Mouse (Mus musculus) MEL (cell line): ENCODE measurements around the gene Tex46. TPM values are rescaled to one million over a fixed set of nuclear protein-coding genes. Genes with fewer than 3 reads are reported as not detected.
A peak's percentile ranks its signal among the peaks of the same experiment; 100 is the strongest.

Experiments
- DNase-seq: peaks from one replicate; pipeline ENCODE4 v3.0.0; 2011; ENCODE audit warnings: low read depth, low spot score
- H3K27ac ChIP-seq: 2 replicates; pipeline ENCODE4 v1.5.1; 2012; ENCODE audit warnings: low read depth, mild to moderate bottlenecking, control low read depth, low read length, moderate library complexity; ENCODE audit not compliant: control insufficient read depth
- H3K27me3 ChIP-seq, 2 experiments: fragments of 150-350 bp in 1 of 2; sonication (generic) in 1 of 2; 2 replicates each; pipeline ENCODE4 v1.6.1; 2012; ENCODE audit warnings: low read length in 2 of 2, mild to moderate bottlenecking in 2 of 2, improper control_type of control experiment in 1 of 2, moderate library complexity in 1 of 2; ENCODE audit not compliant: insufficient read depth in 2 of 2, control insufficient read depth in 1 of 2
- H3K36me3 ChIP-seq, 2 experiments: 2 replicates each; pipeline ENCODE4 v1.6.1; 2012 to 2014; ENCODE audit warnings: low read length in 2 of 2, improper control_type of control experiment in 1 of 2, inconsistent platforms in 1 of 2, mild to moderate bottlenecking in 1 of 2; ENCODE audit not compliant: insufficient read depth in 2 of 2, control insufficient read depth in 1 of 2
- H3K4me1 ChIP-seq, 2 experiments: fragments of 150-350 bp in 1 of 2; sonication (generic) in 1 of 2; 2 replicates each; pipeline ENCODE4 v1.6.1; 2012; ENCODE audit warnings: low read length in 2 of 2, improper control_type of control experiment in 1 of 2, mild to moderate bottlenecking in 1 of 2; ENCODE audit not compliant: insufficient read depth in 2 of 2, control insufficient read depth in 1 of 2
- H3K4me3 ChIP-seq, 2 experiments: fragments of 150-350 bp in 1 of 2; sonication (generic) in 1 of 2; 2 replicates each; pipeline ENCODE4 v1.5.1; 2012; ENCODE audit warnings: low read depth in 2 of 2, low read length in 2 of 2, mild to moderate bottlenecking in 2 of 2, moderate library complexity in 2 of 2, control low read depth in 1 of 2, improper control_type of control experiment in 1 of 2; ENCODE audit not compliant: control insufficient read depth in 1 of 2, insufficient read depth in 1 of 2
- H3K79me2 ChIP-seq: 2 replicates; pipeline ENCODE4 v1.6.1; 2012; ENCODE audit warnings: mild to moderate bottlenecking, low read length, moderate library complexity; ENCODE audit not compliant: control insufficient read depth, poor library complexity, insufficient read depth
- H3K9ac ChIP-seq: 2 replicates; pipeline ENCODE4 v1.6.1; 2012; ENCODE audit warnings: low read depth, mild to moderate bottlenecking, control low read depth, low read length, moderate library complexity; ENCODE audit not compliant: control insufficient read depth, poor library complexity, severe bottlenecking
- H3K9me3 ChIP-seq: fragments of 150-350 bp; sonication (generic); replicated peaks from 2 replicates; pipeline ENCODE4 v1.6.1; 2012; ENCODE audit warnings: mild to moderate bottlenecking, low read length, improper control_type of control experiment, moderate library complexity; ENCODE audit not compliant: insufficient read depth
- CHD2 ChIP-seq: IDR thresholded peaks from 2 replicates; pipeline ENCODE4 v1.6.1; 2011; ENCODE audit warnings: low read length, improper control_type of control experiment
- E2F4 ChIP-seq: IDR thresholded peaks from 2 replicates; pipeline ENCODE4 v1.6.1; 2011; ENCODE audit warnings: low read depth, low read length, improper control_type of control experiment, borderline replicate concordance
- ELF1 ChIP-seq: IDR thresholded peaks from 2 replicates; pipeline ENCODE4 v1.6.1; 2014; ENCODE audit warnings: low read depth, mild to moderate bottlenecking, inconsistent platforms, low read length, improper control_type of control experiment, moderate library complexity
- EP300 ChIP-seq, 2 experiments: IDR thresholded peaks; 2 replicates each; pipeline ENCODE4 v1.6.1; 2011; ENCODE audit warnings: improper control_type of control experiment in 2 of 2, low read length in 2 of 2, low read depth in 1 of 2, mild to moderate bottlenecking in 1 of 2
- ETS1 ChIP-seq: IDR thresholded peaks from 2 replicates; pipeline ENCODE4 v1.6.1; 2012; ENCODE audit warnings: low read depth, mild to moderate bottlenecking, inconsistent platforms, low read length, improper control_type of control experiment, moderate library complexity
- GATA1 ChIP-seq: IDR thresholded peaks from 2 replicates; pipeline ENCODE4 v1.6.1; 2011; ENCODE audit warnings: low read depth, low read length, improper control_type of control experiment
- KAT2A ChIP-seq: conservative IDR thresholded peaks from 2 replicates; pipeline ENCODE4 v1.6.1; 2012; ENCODE audit warnings: low read depth, low read length, improper control_type of control experiment, inconsistent platforms
- MAFK ChIP-seq: IDR thresholded peaks from 2 replicates; pipeline ENCODE4 v1.6.1; 2011; ENCODE audit warnings: low read depth, mild to moderate bottlenecking, low read length, improper control_type of control experiment, borderline replicate concordance
- MAX ChIP-seq: IDR thresholded peaks from 2 replicates; pipeline ENCODE4 v1.6.1; 2011; ENCODE audit warnings: low read length, improper control_type of control experiment
- MEF2A ChIP-seq: IDR thresholded peaks from 2 replicates; pipeline ENCODE4 v1.6.1; 2014; ENCODE audit warnings: low read depth, mild to moderate bottlenecking, inconsistent platforms, low read length, improper control_type of control experiment; ENCODE audit not compliant: poor library complexity, insufficient replicate concordance, severe bottlenecking; ENCODE audit errors: extremely low read depth
- MXI1 ChIP-seq: IDR thresholded peaks from 2 replicates; pipeline ENCODE4 v1.6.1; 2011; ENCODE audit warnings: mild to moderate bottlenecking, low read depth, low read length, improper control_type of control experiment
- NELFE ChIP-seq: IDR thresholded peaks from 2 replicates; pipeline ENCODE4 v1.6.1; 2011; ENCODE audit warnings: low read depth, low read length, improper control_type of control experiment
- NRF1 ChIP-seq: IDR thresholded peaks from 2 replicates; pipeline ENCODE4 v1.6.1; 2014; ENCODE audit warnings: low read depth, mild to moderate bottlenecking, inconsistent platforms, low read length, improper control_type of control experiment, moderate library complexity; ENCODE audit not compliant: poor library complexity, insufficient read depth, severe bottlenecking
- POLR2A ChIP-seq, 2 experiments: IDR thresholded peaks; 2 replicates each; pipeline ENCODE4 v1.6.1; 2011 to 2012; ENCODE audit warnings: low read length in 2 of 2, mild to moderate bottlenecking in 2 of 2, control low read depth in 1 of 2, improper control_type of control experiment in 1 of 2, low read depth in 1 of 2, moderate library complexity in 1 of 2; ENCODE audit not compliant: control insufficient read depth in 1 of 2, insufficient read depth in 1 of 2, poor library complexity in 1 of 2
- POLR2AphosphoS2 ChIP-seq: IDR thresholded peaks from 2 replicates; pipeline ENCODE4 v1.6.1; 2011; ENCODE audit warnings: low read length, improper control_type of control experiment
- POLR2AphosphoS5 ChIP-seq: IDR thresholded peaks from 2 replicates; pipeline ENCODE4 v1.6.1; 2012; ENCODE audit warnings: low read depth, borderline replicate concordance, mild to moderate bottlenecking, inconsistent platforms, low read length, moderate library complexity, mixed read lengths
- SIN3A ChIP-seq: IDR thresholded peaks from 2 replicates; pipeline ENCODE4 v1.6.1; 2012; ENCODE audit warnings: low read length, improper control_type of control experiment, inconsistent platforms
- ZC3H11A ChIP-seq: IDR thresholded peaks from 2 replicates; pipeline ENCODE4 v1.6.1; 2012; ENCODE audit warnings: low read depth, mild to moderate bottlenecking, inconsistent platforms, low read length, improper control_type of control experiment
- ZKSCAN1 ChIP-seq: IDR thresholded peaks from 2 replicates; pipeline ENCODE4 v1.6.1; 2012; ENCODE audit warnings: low read depth, mild to moderate bottlenecking, inconsistent platforms, low read length, improper control_type of control experiment, moderate library complexity
- ZMIZ1 ChIP-seq: IDR thresholded peaks from 2 replicates; pipeline ENCODE4 v1.6.1; 2012; ENCODE audit warnings: low read depth, mild to moderate bottlenecking, inconsistent platforms, low read length, improper control_type of control experiment, moderate library complexity
- ZNF384 ChIP-seq: IDR thresholded peaks from 2 replicates; pipeline ENCODE4 v1.6.1; 2012; ENCODE audit warnings: low read depth, mild to moderate bottlenecking, inconsistent platforms, low read length, improper control_type of control experiment
- polyA plus RNA-seq, 2 experiments: library from polyadenylated mRNA; stranded (reverse) in 1 of 2; unstranded in 1 of 2; fragments of >175 nt in 1 of 2; fragments of >200 nt in 1 of 2; gene quantifications; 2 replicates each; pipeline versions ENCODE4 v1.2.1 to v1.2.4; 2012; ENCODE audit warnings: low replicate concordance in 2 of 2, low read depth in 1 of 2; ENCODE audit not compliant: insufficient read length in 2 of 2, insufficient read depth in 1 of 2, missing spikeins in 1 of 2
- total RNA-seq: library from RNA; depleted of rRNA; stranded (reverse); fragments of 300-350 nt; gene quantifications from 2 replicates; pipeline ENCODE4 v1.2.3, GENCODE M21; 2012

The Tex46 gene
- total and polyA plus RNA-seq, 3 experiments: not detected

DNA sequence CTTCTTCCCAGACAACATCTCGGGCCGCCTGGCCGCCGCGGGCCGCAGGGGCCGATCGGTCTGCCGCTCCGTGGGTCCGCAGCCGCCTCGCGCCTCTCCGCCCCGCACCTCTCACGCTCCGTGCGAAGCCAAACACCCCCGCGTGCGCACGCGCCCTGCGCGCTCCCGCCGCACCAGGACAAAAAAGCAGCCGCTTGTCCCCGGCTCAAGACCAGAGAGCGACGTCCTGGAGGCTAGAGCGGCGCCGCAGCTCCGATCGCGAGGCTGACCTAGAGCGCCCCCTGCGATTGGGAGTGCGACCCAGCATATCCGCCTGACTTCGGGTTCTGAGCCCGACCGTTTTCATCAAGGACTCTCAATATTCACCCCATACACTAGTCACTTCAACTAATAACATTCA is 7.7 kb upstream of the Tex46 start, which contains the start of gene Kdm1a (continued):
- no peak for TF ChIP-seq ZKSCAN1
- no peak for TF ChIP-seq POLR2AphosphoS5
- TF ChIP-seq GATA1: no peak
- peak; percentile 84 for TF ChIP-seq NELFE
- no peak for TF ChIP-seq E2F4
- TF ChIP-seq EP300 (IDR thresholded peaks at IDR 0.05; ENCODE audit: low read depth in 1 of 2, low read length in 2 of 2): peak in 1 of 2 experiments; percentile 10; a peak in 1 of 4 replicates
- no peak for TF ChIP-seq MEF2A
- 0 out of 2 replicates have a peak, but pooled peaks have one; percentile 16 for TF ChIP-seq ZNF384
- TF ChIP-seq POLR2AphosphoS2: 0 out of 2 replicates have a peak, but pooled peaks have one; percentile 34
- peak; percentile 81 for TF ChIP-seq NRF1
- TF ChIP-seq POLR2A (IDR thresholded peaks at IDR 0.05; ENCODE audit: control insufficient read depth in 1 of 2, insufficient read depth in 1 of 2, low read depth in 1 of 2, low read length in 2 of 2, poor library complexity in 1 of 2): peak; percentile 77
- TF ChIP-seq MAX: peak; percentile 53
- TF ChIP-seq KAT2A: no peak; the same call in 1 of the 2 replicates
- TF ChIP-seq ETS1: no peak; the same call in 1 of the 2 replicates

- peaks cover 0 to 6% of the 10 kb centered on the region in 2 experiments; a peak in 2 of 4 replicates for H3K36me3 ChIP-seq
- peaks cover 0 to 5% of the 10 kb centered on the region in 2 experiments; a peak in 3 of 4 replicates for H3K4me1 ChIP-seq
- no peaks in the 10 kb centered on the region for H3K27me3 ChIP-seq
- no peak for TF ChIP-seq POLR2AphosphoS2
- TF ChIP-seq, all 39 proteins: peak for 0
- H3K9me3 ChIP-seq: no peaks in the 10 kb centered on the region
- no peak overlapping the region for H3K4me3 ChIP-seq
- no peak overlapping the region for H3K9ac ChIP-seq
- H3K27ac ChIP-seq: no peak overlapping the region
- no peak for DNase-seq
- peaks cover 14% of the 10 kb centered on the region for H3K79me2 ChIP-seq
Observed at GRCm38 (mm10) chr4:136605756-136606485, 4.3 kb upstream of the Tex46 start.

GRCm38 (mm10) chr4:136613657-136614056 is 3.4 kb downstream of the Tex46 start:
- H3K4me1 ChIP-seq: no peaks in the 10 kb centered on the region
- H3K79me2 ChIP-seq: no peaks in the 10 kb centered on the region
- no peak for DNase-seq
- H3K9me3 ChIP-seq: no peaks in the 10 kb centered on the region
- no peak overlapping the region for H3K4me3 ChIP-seq
- H3K9ac ChIP-seq: no peak overlapping the region
- H3K36me3 ChIP-seq: no peaks in the 10 kb centered on the region
- no peaks in the 10 kb centered on the region; a peak in 2 of 4 replicates for H3K27me3 ChIP-seq
- TF ChIP-seq MXI1 (no peak), KAT2A (no peak), ELF1 (no peak), ZMIZ1 (no peak), E2F4 (no peak), SIN3A (no peak), GATA1 (no peak), EP300 (IDR thresholded peaks at IDR 0.05; ENCODE audit: low read depth in 1 of 2, low read length in 2 of 2) (no peak), POLR2AphosphoS5 (no peak), CHD2 (no peak), NELFE (no peak), ZC3H11A (no peak), MAX (no peak), MAFK (no peak)
- no peak overlapping the region for H3K27ac ChIP-seq
